Mouse (Mus musculus): ENCODE measurements around the gene RPS10-NUDT3.
A peak's percentile ranks its signal among the peaks of the same experiment; 100 is the strongest.

The RPS10-NUDT3 gene

GRCm38 (mm10) chr17:27575116-27575776 is 59.8 kb downstream of the RPS10-NUDT3 start:
- DNase-seq (ENCODE audit: low spot score in 2 of 2) = no peak

GRCm38 (mm10) chr17:27574470-27575115 is 60.4 kb downstream of the RPS10-NUDT3 start:
- peak in 1 of 2 experiments; percentile 90 for DNase-seq (ENCODE audit: low spot score in 2 of 2)

- DNase-seq (ENCODE audit: low spot score in 2 of 2) = no peak
Measured at GRCm38 (mm10) chr17:27573772-27574320, 61.2 kb downstream of the RPS10-NUDT3 start.

- no peak for DNase-seq (ENCODE audit: low spot score in 2 of 2)
Measured at GRCm38 (mm10) chr17:27571315-27571714, 63.7 kb downstream of the RPS10-NUDT3 start.

GRCm38 (mm10) chr17:27568228-27568627 is 66.8 kb downstream of the RPS10-NUDT3 start:
- DNase-seq (ENCODE audit: low spot score in 2 of 2) = no peak

GRCm38 (mm10) chr17:27565942-27566267 is 69.1 kb downstream of the RPS10-NUDT3 start:
- DNase-seq (ENCODE audit: low spot score in 2 of 2) = no peak

- peak; percentile 99 to 100 for DNase-seq (ENCODE audit: low spot score in 2 of 2)
Measured at GRCm38 (mm10) chr17:27565163-27565941, 69.7 kb downstream of the RPS10-NUDT3 start, which contains the start of gene AI413582. Gene AI413582 (minus strand): TSS chr17:27565756.

GRCm38 (mm10) chr17:27564391-27565162 is 70.4 kb downstream of the RPS10-NUDT3 start:
- DNase-seq (ENCODE audit: low spot score in 2 of 2) = no peak

- DNase-seq (ENCODE audit: low spot score in 2 of 2) = no peak
Measured at GRCm38 (mm10) chr17:27563771-27564244, 71.2 kb downstream of the RPS10-NUDT3 start.

- DNase-seq (ENCODE audit: low spot score in 2 of 2) = no peak
Measured at GRCm38 (mm10) chr17:27561809-27562526, 73.1 kb downstream of the RPS10-NUDT3 start.

GRCm38 (mm10) chr17:27560926-27561480 is 74.0 kb downstream of the RPS10-NUDT3 start:
- DNase-seq (ENCODE audit: low spot score in 2 of 2) = no peak

GRCm38 (mm10) chr17:27559596-27559995 is 75.4 kb downstream of the RPS10-NUDT3 start:
- DNase-seq (ENCODE audit: low spot score in 2 of 2) = no peak

GRCm38 (mm10) chr17:27558845-27559244 is 76.2 kb downstream of the RPS10-NUDT3 start:
- DNase-seq (ENCODE audit: low spot score in 2 of 2) = no peak

GRCm38 (mm10) chr17:27557927-27558661 is 76.9 kb downstream of the RPS10-NUDT3 start:
- DNase-seq (ENCODE audit: low spot score in 2 of 2) = no peak

GRCm38 (mm10) chr17:27557181-27557926 is 77.7 kb downstream of the RPS10-NUDT3 start:
- DNase-seq (ENCODE audit: low spot score in 2 of 2) = no peak

GRCm38 (mm10) chr17:27556315-27557011 is 78.6 kb downstream of the RPS10-NUDT3 start, which contains the start of gene Hmga1:
Gene Hmga1 (plus strand): TSS chr17:27556497.
- DNase-seq (ENCODE audit: low spot score in 2 of 2) = peak; percentile 70 to 88

GRCm38 (mm10) chr17:27555512-27556172 is 79.4 kb downstream of the RPS10-NUDT3 start:
- no peak for DNase-seq (ENCODE audit: low spot score in 2 of 2)

GRCm38 (mm10) chr17:27555075-27555511 is 79.9 kb downstream of the RPS10-NUDT3 start:
- DNase-seq (ENCODE audit: low spot score in 2 of 2) = peak in 1 of 2 experiments; percentile 41
